Mouse (Mus musculus) liver, embryonic 15.5 days (tissue): ENCODE results near the gene Gfy. TPM values are rescaled to one million over a fixed set of nuclear protein-coding genes. Genes with fewer than 3 reads are reported as not detected.
"Not testable (repeated sequence)": the region's sequence is repeated elsewhere in the genome, so short reads cannot be mapped to it uniquely, and the experiment has no call there.

ENCODE experiments used
- ATAC-seq: fragments of 200-750 bp; cut with Nextera tagmentation; 2 replicates; pipeline ENCODE4 v1.8.0; 2017; ENCODE audit warnings: moderate number of reproducible peaks, mild to moderate bottlenecking, moderate library complexity; ENCODE audit not compliant: insufficient read depth
- H3K27ac ChIP-seq: fragments of 300-500 bp; sonication (generic); replicated peaks from 2 replicates; pipeline ENCODE4 v1.5.1; 2015; ENCODE audit warnings: mild to moderate bottlenecking, inconsistent platforms
- H3K27me3 ChIP-seq: fragments of 300-500 bp; sonication (generic); 2 replicates; pipeline ENCODE4 v1.6.1; 2015; ENCODE audit warnings: mild to moderate bottlenecking, inconsistent platforms
- H3K36me3 ChIP-seq: fragments of 300-500 bp; sonication (generic); replicated peaks from 2 replicates; pipeline ENCODE4 v1.6.1; 2015; ENCODE audit warnings: moderate library complexity, mild to moderate bottlenecking, inconsistent platforms
- H3K4me1 ChIP-seq: fragments of 300-500 bp; sonication (generic); replicated peaks from 2 replicates; pipeline ENCODE4 v1.6.1; 2015; ENCODE audit warnings: inconsistent platforms
- H3K4me2 ChIP-seq: fragments of 300-500 bp; sonication (generic); 2 replicates; pipeline ENCODE4 v1.6.1; 2015; ENCODE audit warnings: moderate library complexity, mild to moderate bottlenecking, inconsistent platforms
- H3K4me3 ChIP-seq: fragments of 300-500 bp; sonication (generic); replicated peaks from 2 replicates; pipeline ENCODE4 v1.5.1; 2015; ENCODE audit warnings: mild to moderate bottlenecking, inconsistent platforms
- H3K9ac ChIP-seq: fragments of 300-500 bp; sonication (generic); 2 replicates; pipeline ENCODE4 v1.6.1; 2015; ENCODE audit warnings: moderate library complexity, mild to moderate bottlenecking, inconsistent platforms
- H3K9me3 ChIP-seq: fragments of 300-500 bp; sonication (generic); replicated peaks from 2 replicates; pipeline ENCODE4 v1.6.1; 2016; ENCODE audit warnings: inconsistent platforms
- WGBS: fragments of 180-500 bp; shearing (Covaris S2); methylation state at CpG from one replicate; pipeline ENCODE4 v1.1.7; 2015; ENCODE audit warnings: mixed read lengths; ENCODE audit not compliant: insufficient replicate concordance; 5-methylcytosine and 5-hydroxymethylcytosine counted together
- polyA plus RNA-seq: library from polyadenylated mRNA; unstranded; fragments of >200 nt; fragmentation: Nextera tagmentation; extraction: Ambion mirVana; gene quantifications from 2 replicates; pipeline ENCODE4 v1.2.1, GENCODE M21; 2015

The Gfy gene
- polyA plus RNA-seq, 1 experiment from 2014 or later = not detected

DNA sequence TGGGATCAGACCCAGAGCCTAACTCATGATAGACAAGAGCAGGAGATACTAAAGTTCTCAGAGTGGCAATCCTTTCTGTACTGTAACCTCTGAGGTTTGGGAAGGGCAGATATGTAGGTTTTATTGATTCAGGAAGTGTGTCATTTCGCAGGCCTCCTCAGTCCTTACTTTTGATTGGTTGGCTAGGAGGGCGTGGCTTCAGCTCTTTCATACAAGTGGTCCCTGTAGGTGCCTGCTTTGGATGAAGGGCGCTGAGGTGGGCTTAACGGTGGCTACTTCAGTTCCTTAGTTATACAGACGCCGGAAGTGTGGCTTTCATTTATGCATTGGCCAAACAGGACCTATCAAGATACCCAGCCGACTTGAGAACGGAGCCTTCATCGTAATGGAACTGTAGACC, 23.8 kb downstream of the Gfy start:
- Histone ChIP-seq H3K36me3 (peaks cover 10% of the 10 kb centered on the region), H3K9me3 (no peaks in the 10 kb centered on the region), H3K9ac (no peak overlapping the region), H3K4me3 (no peak overlapping the region), H3K4me2 (0 out of 2 replicates have a peak overlapping the region, but pooled peaks have one; percentile 89), H3K27me3 (no peaks in the 10 kb centered on the region), H3K27ac (no peak overlapping the region), H3K4me1 (peaks cover 32% of the 10 kb centered on the region)
- no peak for ATAC-seq
- 74% methylated on average over 9 of the region's 9 CpGs for WGBS

DNA sequence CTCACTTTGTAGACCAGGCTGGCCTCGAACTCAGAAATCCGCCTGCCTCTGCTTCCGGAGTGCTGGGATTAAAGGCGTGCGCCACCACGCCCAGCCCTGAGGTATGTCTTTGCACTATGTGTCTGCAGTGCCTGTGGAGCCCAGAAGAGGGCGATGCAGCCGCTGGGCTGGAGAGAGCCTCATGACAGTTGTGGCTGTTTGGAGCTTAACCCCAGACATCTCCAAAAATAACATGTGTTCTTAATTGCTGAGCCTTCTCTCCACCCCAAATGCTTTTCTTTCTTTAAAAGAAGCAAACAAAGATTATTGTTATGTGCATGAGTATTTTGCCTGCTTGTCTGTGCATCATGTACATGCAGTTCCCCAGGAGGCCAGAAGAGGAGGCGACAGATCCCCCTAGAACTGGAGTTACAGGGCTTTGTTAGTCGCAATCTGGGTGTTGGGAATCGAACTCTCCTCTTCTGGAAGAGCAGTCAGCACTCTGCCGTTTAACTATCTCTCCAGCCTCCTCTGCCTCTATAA, 24.3 kb downstream of the Gfy start:
- Histone ChIP-seq H3K9me3 (no peaks in the 10 kb centered on the region), H3K36me3 (peaks cover 10% of the 10 kb centered on the region), H3K27me3 (no peaks in the 10 kb centered on the region), H3K4me2 (peak overlapping the region; percentile 89), H3K4me3 (peak overlapping the region; percentile 90), H3K4me1 (peaks cover 37% of the 10 kb centered on the region), H3K9ac (peak overlapping the region; percentile 21; the same call in 1 of the 2 replicates), H3K27ac (peak overlapping the region; percentile 95)
- WGBS = 63% methylated on average over 12 of the region's 12 CpGs
- ATAC-seq = peak; percentile 12; the same call in 1 of the 2 replicates

DNA sequence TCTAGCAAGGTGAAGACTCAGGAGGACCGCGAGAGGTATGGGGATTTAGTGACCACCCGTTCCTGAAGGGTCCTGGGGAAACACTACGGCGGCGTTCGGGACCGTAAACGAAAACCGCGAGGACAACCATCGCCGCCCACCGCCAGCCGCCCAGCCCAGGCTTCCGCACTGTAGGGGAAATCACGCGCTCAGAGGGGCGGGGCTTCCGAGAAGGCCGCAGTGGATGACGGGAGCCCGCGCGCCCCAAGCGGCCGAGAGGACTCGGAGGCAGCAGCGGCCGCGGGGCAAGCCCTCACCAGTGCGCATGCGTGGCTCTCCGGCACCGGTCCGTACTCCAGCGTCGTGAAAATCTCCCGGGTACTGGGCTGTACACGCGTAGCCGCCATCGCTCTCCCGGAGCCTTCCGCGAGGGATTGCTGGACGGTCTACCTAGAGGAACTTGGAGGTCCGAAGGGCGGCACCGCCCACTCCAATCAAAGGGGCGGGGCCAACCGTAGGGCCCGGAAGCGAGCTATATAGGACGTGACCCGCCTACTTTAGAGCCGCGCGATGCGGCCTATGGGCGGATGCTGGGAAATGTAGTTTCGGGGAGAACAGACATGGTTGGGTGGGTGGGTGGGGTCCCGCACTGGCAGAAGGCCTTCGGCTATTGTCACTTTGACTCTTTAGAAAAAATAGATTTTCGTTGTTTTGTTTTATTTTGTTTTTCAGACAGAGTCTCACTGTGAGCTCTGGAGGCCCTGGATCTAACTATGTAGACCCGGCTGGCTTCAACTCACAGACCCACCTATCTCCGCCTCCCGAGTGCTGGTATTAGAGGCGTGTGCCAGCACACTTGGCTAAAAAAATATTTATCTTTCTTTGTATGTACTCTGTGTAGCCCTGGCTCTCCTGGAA, 25.0 kb downstream of the Gfy start, which contains the start of the genes Pih1d1 and Aldh16a1:
TSS of gene Pih1d1 (plus strand) at position 208 of the 897 bp plus-strand sequence.
TSS of gene Aldh16a1 (minus strand) at position 489 of the 897 bp plus-strand sequence.
- Histone ChIP-seq H3K9ac (peak within 1 kb of the TSS; percentile 91), H3K4me2 (peak within 1 kb of the TSS; percentile 89), H3K4me1 (peaks cover 39% of the 10 kb centered on the region), H3K27ac (peak within 1 kb of the TSS; percentile 95), H3K27me3 (no peaks in the 10 kb centered on the region), H3K9me3 (no peaks in the 10 kb centered on the region), H3K4me3 (peak within 1 kb of the TSS; percentile 90), H3K36me3 (peaks cover 10% of the 10 kb centered on the region)
- WGBS = 3% methylated on average over 69 of the region's 69 CpGs
- peak; percentile 93 for ATAC-seq

DNA sequence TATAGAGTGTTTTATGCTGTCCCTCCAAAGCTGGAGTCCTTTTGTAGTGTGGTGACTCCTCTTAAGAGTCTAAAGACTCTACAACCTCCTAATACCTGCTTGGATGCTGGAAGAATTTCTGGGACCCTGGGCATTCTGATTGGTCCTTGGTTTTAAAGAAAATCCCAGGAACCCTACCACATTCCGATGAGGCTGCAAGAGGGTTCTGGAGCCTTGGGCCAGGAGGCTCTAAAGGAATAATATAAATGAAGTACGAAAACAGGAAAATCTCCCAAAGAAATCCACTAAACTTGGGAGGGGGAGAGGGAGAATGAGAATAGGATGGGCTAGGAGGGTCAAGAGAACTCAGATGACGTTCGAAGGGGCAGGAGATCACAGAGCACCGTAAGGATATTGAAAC, 25.8 kb downstream of the Gfy start:
- Histone ChIP-seq H3K27ac (peak overlapping the region; percentile 95), H3K4me2 (peak overlapping the region; percentile 89), H3K9ac (peak overlapping the region; percentile 91), H3K36me3 (peaks cover 9% of the 10 kb centered on the region; the same call in 1 of the 2 replicates), H3K27me3 (no peaks in the 10 kb centered on the region), H3K9me3 (no peaks in the 10 kb centered on the region), H3K4me3 (peak overlapping the region; percentile 90), H3K4me1 (peaks cover 39% of the 10 kb centered on the region)
- ATAC-seq = no peak
- 2% methylated on average over 5 of the region's 5 CpGs for WGBS

DNA sequence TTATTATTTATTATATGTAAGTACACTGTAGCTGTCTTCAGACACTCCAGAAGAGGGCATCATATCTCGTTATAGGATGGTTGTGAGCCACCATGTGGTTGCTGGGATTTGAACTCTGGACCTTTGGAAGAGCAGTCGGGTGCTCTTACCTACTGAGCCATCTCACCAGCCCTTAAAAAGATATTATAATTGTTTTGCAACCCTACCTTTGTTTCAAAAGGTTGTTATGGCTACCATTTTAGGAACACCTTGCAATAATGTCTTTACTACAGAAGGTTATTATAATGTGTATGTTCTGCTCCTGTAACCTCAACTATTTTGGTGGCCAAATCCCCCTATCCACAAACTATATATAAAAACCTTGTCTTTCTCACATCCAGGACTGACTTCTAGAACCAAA, 26.3 kb downstream of the Gfy start:
- not testable (repeated sequence) for H3K9me3 ChIP-seq, H3K27me3 ChIP-seq, H3K36me3 ChIP-seq, ATAC-seq
- peak overlapping the region; percentile 95; the same call in 1 of the 2 replicates for H3K27ac ChIP-seq
- peaks cover 44% of the 10 kb centered on the region for H3K4me1 ChIP-seq
- 68% methylated on average over 2 of the region's 2 CpGs for WGBS
- peak overlapping the region; percentile 91 for H3K9ac ChIP-seq
- H3K4me2 ChIP-seq = peak overlapping the region; percentile 89
- peak overlapping the region; percentile 90 for H3K4me3 ChIP-seq

DNA sequence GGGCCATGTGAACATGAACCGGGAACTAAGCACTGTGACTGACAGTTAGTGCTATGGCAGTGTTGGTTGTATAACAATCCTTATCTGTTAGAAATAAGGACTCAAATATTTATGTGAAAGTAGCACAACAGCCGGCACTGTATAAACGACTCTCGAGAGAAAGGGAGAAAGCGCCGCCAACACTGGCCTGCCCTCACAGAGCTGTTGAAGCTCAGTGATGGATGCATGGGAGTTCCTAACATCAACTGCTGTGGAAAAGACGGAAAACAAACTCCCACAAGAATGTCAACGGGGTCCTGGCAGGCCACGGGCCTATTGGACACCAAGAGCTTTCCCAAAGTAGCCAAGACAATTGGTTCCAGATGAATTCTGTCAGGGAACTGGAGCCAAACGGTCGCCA, 28.1 kb downstream of the Gfy start:
- Histone ChIP-seq H3K27ac (no peak overlapping the region), H3K27me3 (no peaks in the 10 kb centered on the region), H3K9me3 (no peaks in the 10 kb centered on the region), H3K4me2 (no peak overlapping the region), H3K4me3 (no peak overlapping the region), H3K36me3 (peaks cover 7% of the 10 kb centered on the region; the same call in 1 of the 2 replicates), H3K9ac (no peak overlapping the region), H3K4me1 (peaks cover 52% of the 10 kb centered on the region)
- WGBS = 65% methylated on average over 11 of the region's 11 CpGs
- ATAC-seq = no peak

DNA sequence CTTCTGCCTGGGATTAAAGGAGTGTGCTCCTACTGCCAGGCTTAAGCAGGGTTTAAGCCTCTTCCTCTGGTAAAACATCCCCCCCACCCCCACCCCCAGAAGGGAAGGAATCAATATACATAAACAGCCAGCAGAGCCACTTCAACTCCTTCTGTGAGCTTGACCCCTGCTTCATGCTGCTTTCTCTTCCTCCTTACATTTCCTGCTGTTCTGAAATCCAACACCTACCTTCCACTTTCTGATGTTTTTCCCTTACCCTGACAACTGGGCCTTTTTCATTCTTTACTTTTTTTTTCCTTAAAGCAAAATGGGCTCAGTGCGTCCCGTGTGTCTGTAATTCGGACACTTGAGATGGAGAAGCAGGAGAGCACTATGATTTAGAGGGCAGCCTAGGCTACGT, 29.0 kb downstream of the Gfy start:
- 70% methylated on average over 4 of the region's 4 CpGs for WGBS
- Histone ChIP-seq H3K4me1 (peaks cover 48% of the 10 kb centered on the region), H3K27me3 (no peaks in the 10 kb centered on the region), H3K9me3 (no peaks in the 10 kb centered on the region), H3K4me2 (no peak overlapping the region), H3K27ac (no peak overlapping the region), H3K4me3 (no peak overlapping the region), H3K36me3 (peaks cover 17% of the 10 kb centered on the region), H3K9ac (no peak overlapping the region)
- no peak for ATAC-seq

DNA sequence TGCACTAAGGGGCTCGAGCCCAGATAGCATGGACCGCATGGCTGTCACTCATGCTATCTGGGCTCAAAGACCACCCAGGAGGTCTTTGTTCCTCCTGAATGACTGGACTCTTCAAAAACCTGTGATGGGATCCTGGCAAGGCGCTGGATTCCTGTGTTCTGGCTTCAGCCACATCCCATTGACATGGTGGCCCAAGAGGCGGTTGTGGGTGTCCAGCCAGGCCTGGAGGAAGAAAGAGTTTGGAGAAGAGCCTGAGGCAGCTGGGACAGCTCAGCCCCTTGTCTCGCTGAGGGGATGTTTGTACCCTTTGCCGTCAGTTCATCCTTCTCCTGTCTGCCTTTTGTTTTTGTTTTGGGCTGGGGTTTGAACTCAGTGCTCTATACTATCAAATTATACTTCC, 29.8 kb downstream of the Gfy start:
- Histone ChIP-seq H3K4me1 (peaks cover 40% of the 10 kb centered on the region), H3K36me3 (peaks cover 21% of the 10 kb centered on the region), H3K4me2 (no peak overlapping the region), H3K9me3 (no peaks in the 10 kb centered on the region), H3K27ac (no peak overlapping the region), H3K9ac (no peak overlapping the region), H3K27me3 (no peaks in the 10 kb centered on the region), H3K4me3 (no peak overlapping the region)
- WGBS = 75% methylated on average over 6 of the region's 6 CpGs
- no peak for ATAC-seq

DNA sequence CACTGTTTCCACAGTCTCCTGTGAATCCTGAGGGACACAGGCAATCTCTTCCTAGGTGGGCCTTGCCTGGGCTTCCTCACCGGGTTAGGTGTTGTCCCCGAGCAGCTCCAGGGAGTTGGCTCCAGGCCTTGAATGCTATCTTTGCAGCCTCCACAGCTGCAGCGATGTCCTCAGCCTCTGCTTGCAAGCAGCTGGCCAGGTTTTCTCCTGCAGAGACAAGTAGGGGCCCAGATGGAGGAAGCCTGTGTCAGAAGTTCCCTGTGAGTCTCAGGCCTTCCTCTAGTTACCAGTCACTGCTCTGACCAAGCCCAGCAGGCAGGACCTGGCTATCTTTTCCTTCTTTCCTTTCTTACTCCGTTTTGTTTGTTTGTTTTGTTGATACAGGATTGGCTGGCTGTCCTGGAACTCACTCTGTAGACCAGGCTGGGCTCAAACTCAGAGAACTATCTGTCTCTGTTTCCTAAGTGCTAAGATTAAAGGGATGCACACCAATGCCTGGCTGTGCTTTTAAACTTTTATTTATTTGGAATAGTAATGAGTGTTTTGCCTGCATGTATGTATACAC, 30.8 kb downstream of the Gfy start:
- peaks cover 37% of the 10 kb centered on the region for H3K4me1 ChIP-seq
- H3K4me2 ChIP-seq = no peak overlapping the region
- H3K9ac ChIP-seq = no peak overlapping the region
- H3K4me3 ChIP-seq = no peak overlapping the region
- no peak for ATAC-seq
- H3K27me3 ChIP-seq = no peaks in the 10 kb centered on the region
- H3K36me3 ChIP-seq = peaks cover 30% of the 10 kb centered on the region
- 50% methylated on average over 4 of the region's 4 CpGs for WGBS
- no peaks in the 10 kb centered on the region for H3K9me3 ChIP-seq
- H3K27ac ChIP-seq = no peak overlapping the region

DNA sequence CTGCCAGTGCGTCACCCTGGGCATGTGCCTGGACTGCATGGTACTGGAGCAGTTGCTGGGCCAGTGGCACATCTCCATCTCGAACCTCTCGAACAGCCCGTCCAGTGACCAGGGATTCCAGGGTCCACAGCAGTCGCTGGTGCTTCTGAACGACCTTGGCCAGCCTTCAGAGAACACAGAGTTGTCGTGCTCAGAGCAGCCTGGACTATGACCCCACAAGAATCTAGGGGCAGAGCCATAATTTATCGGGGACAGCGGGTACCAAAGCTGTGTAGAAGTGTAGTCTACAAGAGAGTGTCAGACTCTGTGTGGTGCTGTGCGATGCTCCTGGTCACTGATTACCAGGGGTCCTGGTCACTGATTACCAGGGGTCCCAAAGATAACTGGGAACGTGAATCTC, 31.5 kb downstream of the Gfy start:
- no peak overlapping the region for H3K27ac ChIP-seq
- H3K36me3 ChIP-seq = peaks cover 36% of the 10 kb centered on the region
- WGBS = 75% methylated on average over 11 of the region's 11 CpGs
- no peaks in the 10 kb centered on the region for H3K9me3 ChIP-seq
- no peak overlapping the region for H3K4me3 ChIP-seq
- no peak overlapping the region for H3K4me2 ChIP-seq
- ATAC-seq = peak; percentile 34
- no peak overlapping the region for H3K9ac ChIP-seq
- H3K4me1 ChIP-seq = peaks cover 30% of the 10 kb centered on the region
- H3K27me3 ChIP-seq = no peaks in the 10 kb centered on the region

DNA sequence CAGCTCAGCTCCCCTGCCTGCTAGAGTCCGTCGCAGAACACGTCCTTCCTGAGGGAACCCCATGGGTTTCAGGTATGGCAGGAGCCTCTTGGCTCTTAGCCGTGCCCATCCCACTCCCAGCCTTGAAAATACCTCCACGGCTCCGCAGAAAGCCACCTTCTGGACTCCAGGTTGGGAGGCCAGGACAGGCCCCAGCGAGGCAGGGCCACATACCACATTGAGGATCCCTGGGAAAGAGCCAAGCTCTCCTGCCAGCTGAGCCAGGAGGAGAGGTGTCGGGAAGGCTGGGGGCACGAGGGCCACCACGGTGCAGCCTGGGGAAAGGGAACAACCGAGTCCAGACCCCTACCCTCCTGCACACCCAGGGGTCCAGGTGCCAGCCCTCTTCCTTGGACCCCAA, 32.1 kb downstream of the Gfy start:
- H3K27ac ChIP-seq = no peak overlapping the region
- peaks cover 43% of the 10 kb centered on the region for H3K36me3 ChIP-seq
- no peaks in the 10 kb centered on the region for H3K9me3 ChIP-seq
- H3K4me3 ChIP-seq = no peak overlapping the region
- H3K27me3 ChIP-seq = no peaks in the 10 kb centered on the region
- WGBS = 86% methylated on average over 11 of the region's 11 CpGs
- H3K9ac ChIP-seq = no peak overlapping the region
- no peak for ATAC-seq
- H3K4me1 ChIP-seq = peaks cover 30% of the 10 kb centered on the region
- no peak overlapping the region for H3K4me2 ChIP-seq
